ENCODE assay signal across 8 mouse cellular contexts in the genomic region with DNA sequence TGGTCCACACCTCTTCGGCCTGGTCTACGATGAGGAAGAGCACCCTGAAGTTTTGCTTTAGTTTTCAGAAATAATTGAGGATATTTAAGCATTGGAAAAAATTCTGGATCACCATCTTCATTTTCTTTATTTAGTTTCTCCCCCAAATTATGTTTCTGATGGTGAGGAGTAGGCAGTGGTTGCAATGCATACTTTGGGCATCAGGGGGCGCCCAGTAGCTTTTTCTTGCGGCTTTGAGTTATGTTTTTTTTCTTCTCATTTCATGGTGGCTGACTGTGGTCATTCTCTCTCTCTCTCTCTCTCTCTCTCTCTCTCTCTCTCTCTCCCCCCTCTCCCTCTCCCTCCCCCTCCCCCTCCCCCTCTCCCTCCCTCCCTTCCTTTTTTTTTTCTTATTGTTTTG. TPM values are rescaled to one million over a fixed set of nuclear protein-coding genes. Genes with fewer than 3 reads are reported as not detected.
DNase-seq lines count a peak whose midpoint lies in the region; ATAC-seq and TF ChIP-seq lines count a peak whose summit lies in the region.

No protein-coding gene starts in this region.

- H3K9me3 ChIP-seq in limb, embryonic 14.5 days (ENCODE audit: control insufficient read depth, low read length), result 0 out of 2 replicates have a peak, but pooled peaks cover 3% of the 10 kb centered on the region

- no peaks in the 10 kb centered on the region for H3K4me1 ChIP-seq in limb, embryonic 14.5 days (ENCODE audit: control insufficient read depth, insufficient read depth, low read length)

- no peak overlapping the region for H3K4me3 ChIP-seq in limb, embryonic 14.5 days (replicated peaks; ENCODE audit: low read length)

- H3K36me3 ChIP-seq in limb, embryonic 14.5 days (ENCODE audit: control insufficient read depth, insufficient read depth, low read length), result no peaks in the 10 kb centered on the region

- no peaks in the 10 kb centered on the region for H3K27me3 ChIP-seq in limb, embryonic 14.5 days (ENCODE audit: control insufficient read depth, insufficient read depth, low read length)

- ATAC-seq in activated CD4-positive, CD25-positive, alpha-beta regulatory T cell, adult 4 months, result peak; percentile 79
- ATAC-seq in limb, embryonic 14.5 days (ENCODE audit: low FRiP score, low read depth), result no peak

- 35% methylated on average over 4 of the region's 4 CpGs for whole genome bisulfite sequencing in limb, embryonic 14.5 days

- H3K9ac ChIP-seq in limb, embryonic 14.5 days (ENCODE audit: low read depth, low read length, severe bottlenecking), result no peak overlapping the region

- no peak overlapping the region for H3K27ac ChIP-seq in limb, embryonic 14.5 days (replicated peaks; ENCODE audit: low read depth, low read length)

- TF ChIP-seq POLR2A in limb, embryonic 14.5 days (IDR thresholded peaks at IDR 0.05; ENCODE audit: borderline replicate concordance, extremely low read depth, insufficient read depth, insufficient read length), result no peak

- peak; percentile 18 for DNase-seq in cerebellum, adult 11 months
- DNase-seq in cerebellum, adult 9-10 months, result no peak
- peak; percentile 43 to 72 for DNase-seq in layer of hippocampus, adult 18-20 months (ENCODE audit: low spot score in 2 of 2)
- no peak for DNase-seq in layer of hippocampus, adult 9-10 months (ENCODE audit: low spot score)
- DNase-seq in frontal cortex, postnatal 36 days (ENCODE audit: low spot score in 2 of 2), result peak; percentile 67 to 70
- peak; percentile 61 for DNase-seq in limb, embryonic 14.5 days (ENCODE audit: low spot score)
- DNase-seq in right cerebral cortex, postnatal 4 days, result peak; percentile 94

- H3K4me2 ChIP-seq in limb, embryonic 14.5 days (replicated peaks; ENCODE audit: low read depth, low read length, severe bottlenecking), result no peak overlapping the region

RNA-seq across cellular contexts. Expression of a gene that starts 6.9 kb away (rescaled TPM):
- 1 to 10 TPM in 1 of 2 experiments, under 1 TPM in 1; 0.99 to 1.8 TPM for total RNA-seq in layer of hippocampus, adult 18-20 months (2021)
- polyA plus RNA-seq in activated CD4-positive, CD25-positive, alpha-beta regulatory T cell, adult 4 months (2017; shearing (Covaris generic)), result under 1 TPM; 0.27 to 0.93 TPM
- polyA plus RNA-seq in limb, embryonic 14.5 days (2012; rRNA removed), result 0.21 and 0.45 TPM in 2 replicates
- polyA plus RNA-seq in limb, embryonic 14.5 days (2014; fragmentation: Nextera tagmentation; extraction: Ambion mirVana), result 0.50 and 0.80 TPM in 2 replicates

RNA-seq across cellular contexts. Expression of a gene that starts 18.3 kb away (rescaled TPM):
- total RNA-seq in layer of hippocampus, adult 18-20 months (2021), result 1 to 10 TPM in 1 of 2 experiments, under 1 TPM in 1; 0.89 to 1.3 TPM
- polyA plus RNA-seq in activated CD4-positive, CD25-positive, alpha-beta regulatory T cell, adult 4 months (2017; shearing (Covaris generic)), result 10 to 100 TPM; 82.0 to 88.3 TPM
- polyA plus RNA-seq in limb, embryonic 14.5 days (2012; rRNA removed), result 8.4 and 10.6 TPM in 2 replicates
- 12.8 and 13.5 TPM in 2 replicates for polyA plus RNA-seq in limb, embryonic 14.5 days (2014; fragmentation: Nextera tagmentation; extraction: Ambion mirVana)

Comparison
In these comparisons a context has a peak if more than half of its experiments do, and no peak if none do; other contexts are left out.
1. DNase-seq: peak in cerebellum, adult 11 months (single experiment), layer of hippocampus, adult 18-20 months (2 of 2), frontal cortex, postnatal 36 days (2 of 2), limb, embryonic 14.5 days (single experiment) and right cerebral cortex, postnatal 4 days (single experiment); none in cerebellum, adult 9-10 months (single experiment) and layer of hippocampus, adult 9-10 months (single experiment).
2. RNA of a gene that starts 18.3 kb away (polyA plus RNA-seq): 82.0 to 88.3 TPM in activated CD4-positive, CD25-positive, alpha-beta regulatory T cell, adult 4 months; 8.4 to 13.5 TPM in limb, embryonic 14.5 days; every median in the first group is over 4 times any median in the second.